Mouse (Mus musculus): ENCODE data around the gene Rnf157.

The Rnf157 gene

DNA sequence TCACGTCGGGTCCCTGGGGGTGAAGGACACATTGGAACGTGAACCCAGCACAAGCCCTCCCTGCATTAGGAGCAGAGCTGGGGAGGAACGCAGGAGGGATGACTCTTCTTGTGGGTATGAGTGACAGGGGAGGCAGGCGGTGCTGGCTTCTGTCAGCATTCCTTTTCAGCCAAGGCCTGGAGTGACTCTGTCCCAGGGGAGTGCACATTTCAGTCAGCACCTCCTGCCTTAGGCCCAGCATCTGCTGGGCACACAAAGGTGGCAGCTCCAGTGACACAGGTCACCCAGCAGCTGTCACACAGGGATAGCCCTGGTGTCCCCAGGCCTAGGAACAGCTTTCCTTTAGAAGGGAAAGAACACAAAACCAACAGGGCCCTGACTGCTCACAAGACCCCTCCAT, 64.9 kb downstream of the Rnf157 start:
- in situ Hi-C loops (cut with MboI; ENCODE audit: low sequenced_read_pairs): no loop called here

DNA sequence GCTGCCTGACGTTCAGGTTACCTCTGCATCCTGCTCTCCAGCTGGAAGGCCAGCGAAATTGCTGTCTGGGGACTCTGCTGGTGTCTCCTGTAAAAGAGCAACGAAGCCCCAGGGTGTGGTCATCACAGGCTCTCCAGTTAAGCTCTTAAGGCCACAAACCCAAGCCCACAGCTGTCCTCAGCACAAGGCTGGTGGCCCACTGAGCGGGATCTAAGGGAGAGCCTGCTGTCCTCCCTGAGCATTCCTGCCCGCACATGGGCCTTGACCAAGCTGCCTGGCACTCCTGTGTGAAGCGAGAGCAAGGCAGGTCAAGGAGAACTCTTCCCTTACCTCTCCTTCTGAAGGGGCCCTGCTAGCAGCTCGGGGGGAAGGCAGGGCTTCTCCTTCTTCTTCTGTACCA, 65.8 kb downstream of the Rnf157 start:
- in situ Hi-C loops (cut with MboI; ENCODE audit: low sequenced_read_pairs): no loop called here

GRCm38 (mm10) chr11:116342069-116342791, 70.6 kb downstream of the Rnf157 start:
- in situ Hi-C loops (cut with MboI; ENCODE audit: low sequenced_read_pairs): no loop called here

GRCm38 (mm10) chr11:116337531-116337930, 75.3 kb downstream of the Rnf157 start:
- in situ Hi-C loops (cut with MboI; ENCODE audit: low sequenced_read_pairs): no loop called here

- in situ Hi-C loops (cut with MboI; ENCODE audit: low sequenced_read_pairs): no loop called here
Measured at GRCm38 (mm10) chr11:116337000-116337399, 75.8 kb downstream of the Rnf157 start.

DNA sequence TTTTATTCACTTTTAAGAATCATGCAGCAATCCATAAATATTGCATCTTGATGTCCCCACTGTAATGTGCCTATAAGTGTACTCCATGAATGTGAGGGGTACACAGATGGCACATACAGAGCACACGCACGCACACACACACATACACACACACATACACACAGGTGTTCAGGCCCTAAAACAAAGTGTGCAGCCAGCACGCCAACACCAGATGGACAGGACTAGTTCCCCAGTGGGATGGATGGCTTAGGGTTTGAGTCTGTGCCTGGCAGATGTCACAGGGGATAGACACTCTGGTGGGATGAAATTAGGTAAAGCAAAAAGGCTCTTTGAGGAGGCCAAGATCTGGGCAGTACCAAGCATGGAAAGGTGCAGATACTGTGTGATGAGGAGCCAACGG, 76.4 kb downstream of the Rnf157 start:
- in situ Hi-C loops (cut with MboI; ENCODE audit: low sequenced_read_pairs): no loop called here

- in situ Hi-C loops (cut with MboI; ENCODE audit: low sequenced_read_pairs): no loop called here
Measured at GRCm38 (mm10) chr11:116335244-116336036, 77.4 kb downstream of the Rnf157 start, which contains the start of gene Foxj1. Gene Foxj1, minus strand, starts transcription at chr11:116335399.

- in situ Hi-C loops (cut with MboI; ENCODE audit: low sequenced_read_pairs): no loop called here
Measured at GRCm38 (mm10) chr11:116334417-116334782, 78.4 kb downstream of the Rnf157 start.

DNA sequence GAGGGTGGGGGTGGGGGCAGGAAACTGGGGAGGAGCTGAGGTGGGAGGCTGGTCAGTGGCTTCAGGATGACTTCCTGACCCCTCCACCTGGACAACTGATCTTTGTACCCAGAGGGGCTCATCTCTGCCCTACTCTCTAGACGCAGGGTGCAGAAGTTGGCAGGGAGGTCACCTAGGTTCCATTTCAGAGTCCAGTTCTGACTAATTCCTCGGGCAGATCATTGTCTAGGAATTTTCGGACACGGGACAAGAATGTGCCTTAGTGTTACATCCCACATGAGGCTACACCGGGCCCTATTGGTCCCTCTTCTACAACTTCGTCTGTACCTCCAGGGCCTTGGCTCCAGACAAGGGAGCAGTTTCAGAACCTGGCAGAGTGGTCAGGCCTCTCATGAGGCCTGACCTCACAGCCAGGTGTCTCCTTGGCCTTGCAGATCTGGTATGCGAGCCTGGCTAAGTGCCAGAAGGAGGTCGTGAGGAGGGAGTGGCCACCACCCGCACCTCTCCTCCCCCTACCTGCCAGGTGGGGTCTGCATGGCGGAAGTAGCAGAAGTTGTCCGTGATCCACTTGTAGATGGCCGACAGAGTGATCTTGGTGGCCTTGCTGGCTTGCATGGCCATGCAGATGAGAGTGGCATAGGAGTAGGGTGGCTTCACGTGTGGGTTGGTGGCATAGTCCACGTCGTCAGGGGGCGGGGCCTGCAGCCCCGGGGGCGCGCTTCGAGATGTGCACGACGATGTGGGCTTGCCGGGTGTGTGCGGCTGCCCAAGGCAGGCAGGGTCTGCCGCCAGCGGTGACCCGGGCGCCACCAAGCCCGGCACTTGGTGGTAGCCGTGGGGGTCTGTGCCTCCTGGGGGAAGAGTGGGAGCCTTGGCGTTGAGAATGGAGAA, 79.1 kb downstream of the Rnf157 start:
- in situ Hi-C loops (cut with MboI; ENCODE audit: low sequenced_read_pairs): no loop called here

DNA sequence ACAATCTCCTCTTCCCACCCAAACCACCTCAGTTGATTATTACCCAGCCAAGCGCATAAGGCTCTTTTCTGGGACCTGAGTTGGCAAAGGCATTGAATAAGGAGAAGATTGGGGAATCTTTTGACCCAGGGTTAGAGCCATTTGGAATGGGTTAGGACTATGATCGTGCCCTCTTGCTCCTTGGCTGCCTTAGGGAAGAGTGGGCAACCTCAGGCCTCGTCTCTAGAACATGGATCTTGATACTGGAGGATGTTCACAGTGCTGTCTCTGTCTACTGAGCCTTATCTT, 79.9 kb downstream of the Rnf157 start:
- in situ Hi-C loops (cut with MboI; ENCODE audit: low sequenced_read_pairs): no loop called here

GRCm38 (mm10) chr11:116332232-116332982, 80.4 kb downstream of the Rnf157 start:
- in situ Hi-C loops (cut with MboI; ENCODE audit: low sequenced_read_pairs): no loop called here

DNA sequence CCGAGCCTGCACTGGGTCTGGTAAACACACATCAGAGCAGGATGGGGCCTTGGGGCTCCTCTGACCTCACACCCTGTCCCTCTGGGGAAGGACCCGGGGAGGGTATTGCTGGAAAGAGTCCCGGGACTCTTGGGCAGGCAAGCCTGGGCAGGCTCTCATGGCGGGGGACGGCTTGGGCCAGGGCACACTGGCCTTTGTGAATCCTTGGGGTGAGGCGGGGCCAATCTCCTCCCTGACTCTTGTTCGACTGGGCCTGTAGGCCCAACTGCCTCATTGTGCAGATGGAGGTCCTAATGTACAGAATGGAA, 82.7 kb downstream of the Rnf157 start:
- in situ Hi-C loops (cut with MboI; ENCODE audit: low sequenced_read_pairs): no loop called here

GRCm38 (mm10) chr11:116329314-116330210, 83.3 kb downstream of the Rnf157 start:
- in situ Hi-C loops (cut with MboI; ENCODE audit: low sequenced_read_pairs): no loop called here

- in situ Hi-C loops (cut with MboI; ENCODE audit: low sequenced_read_pairs): no loop called here
Measured at GRCm38 (mm10) chr11:116326963-116327603, 85.7 kb downstream of the Rnf157 start.

DNA sequence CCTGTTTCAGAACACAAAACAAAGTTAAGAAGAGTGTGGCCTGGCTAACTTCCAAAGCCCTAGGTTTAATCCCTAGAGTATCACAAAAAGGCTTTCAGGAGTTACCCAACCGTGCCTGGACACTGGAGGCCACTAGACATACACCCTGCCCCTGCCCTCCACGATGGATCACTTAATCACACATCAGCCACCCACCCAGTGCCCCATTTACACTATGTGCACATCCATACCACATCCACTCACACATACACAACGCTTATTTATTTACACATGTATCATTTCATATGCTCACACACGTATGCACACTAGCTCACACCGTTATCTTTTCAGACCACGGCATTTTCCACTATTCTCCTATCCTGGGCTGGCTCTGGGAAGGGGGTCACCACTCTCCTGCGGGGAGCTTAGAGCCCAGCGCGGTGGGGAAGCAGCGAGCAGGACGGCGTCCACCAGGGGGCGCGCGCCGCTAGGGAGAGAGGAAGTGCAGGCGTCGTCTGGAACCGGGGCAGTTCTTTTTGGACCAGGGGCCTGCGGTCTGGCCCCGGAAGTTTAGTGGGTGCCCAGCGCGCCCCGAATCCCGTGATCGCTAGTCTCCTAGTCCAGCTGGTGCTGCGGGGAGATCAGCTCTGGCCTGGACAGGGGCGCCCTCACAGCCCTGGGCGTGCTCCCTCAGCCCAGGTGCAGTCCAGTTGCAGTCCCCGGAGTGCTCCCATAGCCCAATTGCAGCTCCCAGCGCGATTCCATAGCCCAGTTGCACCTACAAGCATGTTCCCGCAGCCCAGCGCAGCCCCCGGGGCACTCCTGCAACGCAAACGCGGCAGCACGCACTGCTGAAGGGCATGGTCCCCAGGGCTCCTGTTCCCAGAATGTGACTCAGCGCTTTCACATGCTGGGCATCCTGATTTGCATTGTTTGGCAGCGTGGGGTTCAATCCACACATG, 93.8 kb downstream of the Rnf157 start:
- in situ Hi-C loops (cut with MboI; ENCODE audit: low sequenced_read_pairs): loop anchor here (5.0 kb wide), 1 partner anchor 128 kb away; no protein-coding TSS in a partner anchor

DNA sequence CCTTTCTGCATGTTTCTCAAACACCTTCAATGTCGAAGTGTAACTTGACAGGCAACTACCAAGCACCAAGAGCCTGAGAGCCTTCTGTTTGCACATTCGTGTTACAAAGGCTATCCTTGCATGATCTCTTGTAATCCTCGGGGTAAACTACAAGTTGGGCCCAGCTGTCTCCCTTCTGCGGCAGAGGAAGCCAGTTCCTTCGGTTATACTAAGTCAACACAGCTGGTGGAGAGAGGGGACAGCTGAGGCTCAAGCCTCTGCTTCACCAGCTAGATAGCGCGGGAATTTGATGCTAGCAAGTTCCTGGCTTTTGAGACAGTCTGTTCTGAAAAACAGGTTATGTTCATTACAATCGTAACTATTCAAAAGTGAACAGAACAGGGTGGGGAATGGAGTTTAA, 100.5 kb downstream of the Rnf157 start:
- in situ Hi-C loops (cut with MboI; ENCODE audit: low sequenced_read_pairs): no loop called here

GRCm38 (mm10) chr11:116311169-116311568, 101.7 kb downstream of the Rnf157 start:
- in situ Hi-C loops (cut with MboI; ENCODE audit: low sequenced_read_pairs): no loop called here

GRCm38 (mm10) chr11:116309601-116310000, 103.2 kb downstream of the Rnf157 start:
- in situ Hi-C loops (cut with MboI; ENCODE audit: low sequenced_read_pairs): no loop called here

Measured in CH12F3 (cell line).